Mouse (Mus musculus): ENCODE measurements around the gene Cldnd1.

Gene Cldnd1

DNA sequence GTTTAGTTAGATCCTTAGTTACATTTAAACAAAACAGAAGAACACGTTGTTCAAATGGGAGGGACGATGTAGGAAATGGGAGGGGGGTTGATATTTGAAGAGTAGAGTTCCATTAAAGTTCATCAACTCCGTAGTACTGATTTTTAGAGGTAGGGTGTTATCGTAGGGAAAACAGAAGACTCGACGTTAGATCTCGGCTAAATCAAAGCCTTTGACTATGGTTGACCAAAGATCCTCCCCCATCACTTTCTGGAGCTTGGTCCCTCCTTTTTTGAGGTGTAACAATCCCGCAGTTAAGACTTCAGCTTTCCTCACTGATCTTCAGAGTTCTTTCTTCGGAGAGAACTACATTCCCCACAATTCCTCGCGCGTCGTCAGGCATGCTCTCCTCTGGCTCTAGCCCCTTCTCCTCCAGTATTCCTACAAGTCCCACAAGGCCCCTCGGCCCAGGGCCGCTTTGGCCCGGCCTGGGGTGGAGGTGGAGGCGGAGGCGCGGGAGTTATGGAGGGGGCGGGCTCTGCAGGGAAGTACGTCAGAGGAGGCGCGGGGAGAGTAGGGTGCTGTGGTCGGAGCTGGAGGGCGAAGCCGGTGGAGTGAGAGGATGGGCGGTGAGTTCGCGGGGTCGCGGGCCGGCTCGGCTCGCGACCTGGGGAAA, at the start of gene Cldnd1:
TSS of gene Cldnd1 (plus strand) at position 434 of the 655 bp plus-strand sequence.
- DNase-seq (ENCODE audit: low spot score): peak; percentile 84

GRCm38 (mm10) chr16:58678660-58679059, 49.0 kb upstream of the Cldnd1 start:
- no peak for DNase-seq (ENCODE audit: low spot score)

- DNase-seq (ENCODE audit: low spot score): no peak
Observed at GRCm38 (mm10) chr16:58682046-58682445, 45.7 kb upstream of the Cldnd1 start.

GRCm38 (mm10) chr16:58682870-58683269, 44.8 kb upstream of the Cldnd1 start:
- DNase-seq (ENCODE audit: low spot score): no peak

DNA sequence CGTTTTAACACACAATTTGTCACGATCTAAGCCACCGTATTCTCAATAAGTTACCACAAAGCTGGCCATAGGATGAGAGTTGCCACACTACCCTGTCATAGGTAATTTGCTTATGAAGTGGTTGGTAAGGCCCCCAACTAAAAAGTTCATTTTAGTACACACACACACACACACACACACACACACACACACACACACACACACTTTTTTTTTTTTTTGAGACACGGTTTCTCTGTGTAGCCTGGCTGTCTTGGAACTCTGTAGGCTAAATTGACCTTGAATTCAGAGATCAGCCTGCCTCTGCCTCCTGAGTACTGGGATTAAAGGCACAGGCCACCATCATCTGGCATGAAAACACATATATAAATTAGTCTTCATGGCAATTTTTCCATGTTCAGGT, 43.8 kb upstream of the Cldnd1 start:
- no peak for DNase-seq (ENCODE audit: low spot score)

- DNase-seq (ENCODE audit: low spot score): no peak
Observed at GRCm38 (mm10) chr16:58684537-58684936, 43.2 kb upstream of the Cldnd1 start.

GRCm38 (mm10) chr16:58685548-58686537, 41.9 kb upstream of the Cldnd1 start:
- DNase-seq (ENCODE audit: low spot score): no peak

- DNase-seq (ENCODE audit: low spot score): no peak
Observed at GRCm38 (mm10) chr16:58688534-58688933, 39.2 kb upstream of the Cldnd1 start.

- DNase-seq (ENCODE audit: low spot score): no peak
Observed at GRCm38 (mm10) chr16:58689555-58690169, 38.0 kb upstream of the Cldnd1 start.

DNA sequence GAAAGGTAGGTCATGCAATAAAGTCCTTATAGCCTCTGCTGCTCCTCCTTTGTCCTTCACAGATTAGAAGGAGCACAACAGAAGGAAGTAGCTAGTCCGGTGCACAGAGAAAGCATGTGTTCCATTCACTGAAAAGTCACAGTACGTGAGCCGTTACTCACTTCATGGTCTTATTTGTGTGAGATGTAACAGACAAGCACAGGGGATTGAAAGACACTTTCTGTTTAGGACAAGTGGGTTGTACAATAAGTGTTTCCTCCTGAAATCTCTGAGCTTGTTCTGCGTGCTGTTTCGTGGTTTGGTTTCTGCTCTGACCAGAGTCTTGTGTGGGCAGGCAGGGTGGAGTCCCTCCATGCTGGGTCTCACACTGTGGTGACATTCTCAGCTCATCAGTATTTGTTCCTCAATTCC, 37.4 kb upstream of the Cldnd1 start:
- DNase-seq (ENCODE audit: low spot score): no peak

DNA sequence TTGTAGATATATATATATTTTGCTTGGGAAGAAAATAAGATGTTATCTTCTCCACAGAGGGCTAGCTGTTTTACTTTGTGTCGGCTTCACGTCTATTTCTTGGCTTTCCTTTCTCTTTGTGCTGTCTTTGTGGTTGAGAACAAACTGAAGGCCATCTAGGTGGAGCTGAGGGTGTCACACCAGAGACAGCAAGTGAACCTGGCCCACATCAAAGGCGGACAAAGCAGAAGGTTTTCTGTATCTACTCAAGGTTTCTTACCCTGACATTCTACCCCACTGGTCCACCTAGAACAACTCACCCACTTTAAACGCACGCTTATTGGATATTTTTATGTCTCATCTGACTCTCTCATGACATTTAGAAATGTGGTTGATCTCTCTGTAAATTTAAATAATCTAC, 33.6 kb upstream of the Cldnd1 start:
- DNase-seq (ENCODE audit: low spot score): no peak

- no peak for DNase-seq (ENCODE audit: low spot score)
Observed at GRCm38 (mm10) chr16:58696796-58697195, 30.9 kb upstream of the Cldnd1 start.

- DNase-seq (ENCODE audit: low spot score): no peak
Observed at GRCm38 (mm10) chr16:58697261-58697660, 30.4 kb upstream of the Cldnd1 start.

- no peak for DNase-seq (ENCODE audit: low spot score)
Observed at GRCm38 (mm10) chr16:58700174-58700573, 27.5 kb upstream of the Cldnd1 start.

GRCm38 (mm10) chr16:58700816-58701424, 26.8 kb upstream of the Cldnd1 start:
- DNase-seq (ENCODE audit: low spot score): no peak

- DNase-seq (ENCODE audit: low spot score): no peak
Observed at GRCm38 (mm10) chr16:58701779-58702178, 25.9 kb upstream of the Cldnd1 start.

GRCm38 (mm10) chr16:58702329-58702932, 25.3 kb upstream of the Cldnd1 start:
- no peak for DNase-seq (ENCODE audit: low spot score)

- no peak for DNase-seq (ENCODE audit: low spot score)
Observed at GRCm38 (mm10) chr16:58703382-58704124, 24.2 kb upstream of the Cldnd1 start.

- DNase-seq (ENCODE audit: low spot score): no peak
Observed at GRCm38 (mm10) chr16:58704999-58705398, 22.7 kb upstream of the Cldnd1 start.

- no peak for DNase-seq (ENCODE audit: low spot score)
Observed at GRCm38 (mm10) chr16:58707276-58707905, 20.3 kb upstream of the Cldnd1 start.

Measured in ovary, postnatal 10 days (tissue).